Mouse (Mus musculus): ENCODE measurements around the gene Gm10282. TPM values are rescaled to one million over a fixed set of nuclear protein-coding genes. Genes with fewer than 3 reads are reported as not detected.

Gene Gm10282
- 1 to 10 TPM; 4.1 to 5.1 TPM for polyA plus RNA-seq (2017; shearing (Covaris generic))

DNA sequence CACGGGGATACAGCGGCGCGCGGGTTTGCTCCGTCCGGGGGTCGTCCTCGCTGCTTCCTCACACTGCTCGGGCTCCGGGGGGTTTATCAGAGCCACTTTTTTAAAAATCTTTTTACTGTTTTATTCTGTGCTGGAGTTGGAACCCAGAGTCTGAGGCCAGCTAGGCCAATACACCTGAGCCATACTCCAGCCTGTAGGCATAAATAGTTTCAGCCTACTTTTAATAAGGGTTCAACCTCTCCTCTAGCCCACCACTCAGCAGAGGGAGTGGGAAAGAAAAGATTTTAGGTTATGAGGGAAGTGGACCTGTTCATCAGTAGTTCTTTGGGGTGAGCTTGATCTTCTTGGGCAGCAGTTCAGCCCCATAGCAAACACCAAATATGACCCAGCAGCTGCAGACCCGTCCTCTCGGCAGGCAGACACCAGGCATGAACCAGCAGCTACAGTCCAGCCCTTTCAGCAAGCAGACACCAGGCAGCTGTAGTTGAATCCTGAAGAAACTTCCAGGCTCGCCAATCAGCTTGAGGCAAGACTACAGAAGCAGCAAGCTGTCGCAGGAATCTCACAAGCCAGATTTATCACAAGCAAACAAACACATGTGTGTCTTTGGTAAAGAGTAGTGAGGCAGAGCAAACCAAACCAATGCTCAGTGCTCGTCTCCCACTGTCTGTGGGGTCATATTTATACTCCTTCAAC, at the start of gene Gm10282:
TSS of gene Gm10282 (minus strand) at position 51 of the 696 bp plus-strand sequence.

GRCm38 (mm10) chr8:72318801-72319322, 13.8 kb upstream of the Gm10282 start, which contains the start of gene Klf2:
Klf2 (plus strand) TSS chr8:72319033.

Other genes starting within 250 kb of the Gm10282 start
- under 1 TPM; 0.18 to 0.42 TPM for gene Olfr373, start 222.1 kb downstream of the Gm10282 start, polyA plus RNA-seq (2017; shearing (Covaris generic))
- gene Olfr374, start 198.2 kb downstream of the Gm10282 start, polyA plus RNA-seq (2017; shearing (Covaris generic)): under 1 TPM; 0.10 to 0.33 TPM
- gene Tpm4, start 170.3 kb downstream of the Gm10282 start, polyA plus RNA-seq (2017; shearing (Covaris generic)): 100 to 1,000 TPM; 214 to 470 TPM
- 100 to 1,000 TPM; 208 to 219 TPM for gene Rab8a, start 144.1 kb downstream of the Gm10282 start, polyA plus RNA-seq (2017; shearing (Covaris generic))
- gene Hsh2d, start 115.6 kb downstream of the Gm10282 start, polyA plus RNA-seq (2017; shearing (Covaris generic)): 10 to 100 TPM; 32.5 to 35.8 TPM
- 1 to 10 TPM in 1 of 2 experiments, not detected in 1; 1.2 TPM for gene Cib3, start 92.4 kb downstream of the Gm10282 start, polyA plus RNA-seq (2017; shearing (Covaris generic))
- gene Gm11034, start 91.6 kb downstream of the Gm10282 start, polyA plus RNA-seq (2017; shearing (Covaris generic)): not detected
- gene Fam32a, start 85.5 kb downstream of the Gm10282 start, polyA plus RNA-seq (2017; shearing (Covaris generic)): 100 to 1,000 TPM in 1 of 2 experiments, 10 to 100 TPM in 1; 99.6 to 129 TPM
- gene Ap1m1, start 65.2 kb downstream of the Gm10282 start, polyA plus RNA-seq (2017; shearing (Covaris generic)): 100 to 1,000 TPM; 171 to 175 TPM
- 100 to 1,000 TPM; 511 to 553 TPM for gene Klf2, start 13.8 kb upstream of the Gm10282 start, polyA plus RNA-seq (2017; shearing (Covaris generic))
- 10 to 100 TPM; 44.2 to 44.3 TPM for gene Eps15l1, start 116.2 kb upstream of the Gm10282 start, polyA plus RNA-seq (2017; shearing (Covaris generic))
- gene Calr3, start 138.6 kb upstream of the Gm10282 start, polyA plus RNA-seq (2017; shearing (Covaris generic)): under 1 TPM; 0.18 to 1.00 TPM
- 1 to 10 TPM; 5.7 to 7.3 TPM for gene 1700030K09Rik, start 138.6 kb upstream of the Gm10282 start, polyA plus RNA-seq (2017; shearing (Covaris generic))
- 10 to 100 TPM; 67.0 to 69.6 TPM for gene Cherp, start 170.0 kb upstream of the Gm10282 start, polyA plus RNA-seq (2017; shearing (Covaris generic))
- gene Slc35e1, start 187.4 kb upstream of the Gm10282 start, polyA plus RNA-seq (2017; shearing (Covaris generic)): 10 to 100 TPM; 26.2 to 47.5 TPM
- 10 to 100 TPM; 12.7 to 16.1 TPM for gene Med26, start 243.0 kb upstream of the Gm10282 start, polyA plus RNA-seq (2017; shearing (Covaris generic))

Measured in activated CD4-positive, CD25-positive, alpha-beta regulatory T cell (primary cell).